Mouse (Mus musculus) lung, postnatal 0 days (tissue): ENCODE measurements around the gene Olfr545. TPM values are rescaled to one million over a fixed set of nuclear protein-coding genes. Genes with fewer than 3 reads are reported as not detected.

Experiments
- ATAC-seq: fragments of 200-750 bp; cut with Nextera tagmentation; 2 replicates; pipeline ENCODE4 v1.8.0; 2017; ENCODE audit warnings: moderate library complexity
- DNase-seq: peaks from one replicate; pipeline ENCODE4 v3.0.0-alpha.2; 2016; ENCODE audit warnings: low spot score
- H3K27ac ChIP-seq: fragments of 300-500 bp; sonication (generic); 2 replicates; pipeline ENCODE4 v1.5.1; 2014; ENCODE audit warnings: antibody characterized with exemption, mild to moderate bottlenecking, low read length, mixed read lengths
- H3K27me3 ChIP-seq: fragments of 300-500 bp; sonication (generic); replicated peaks from 2 replicates; pipeline ENCODE4 v1.6.1; 2014; ENCODE audit warnings: low read length, mixed read lengths; ENCODE audit not compliant: insufficient read depth
- H3K36me3 ChIP-seq: fragments of 300-500 bp; sonication (generic); 2 replicates; pipeline ENCODE4 v1.6.1; 2014; ENCODE audit warnings: low read length, mixed read lengths; ENCODE audit not compliant: insufficient read depth
- H3K4me1 ChIP-seq: fragments of 300-500 bp; sonication (generic); 2 replicates; pipeline ENCODE4 v1.6.1; 2014; ENCODE audit warnings: antibody characterized with exemption, low read depth, low read length, mixed read lengths; ENCODE audit not compliant: insufficient read depth
- H3K4me2 ChIP-seq: fragments of 300-500 bp; sonication (generic); replicated peaks from 2 replicates; pipeline ENCODE4 v1.6.1; 2014; ENCODE audit warnings: low read depth, mild to moderate bottlenecking, low read length, moderate library complexity, mixed read lengths
- H3K4me3 ChIP-seq: fragments of 300-500 bp; sonication (generic); 2 replicates; pipeline ENCODE4 v1.5.1; 2014; ENCODE audit warnings: low read depth, low read length
- H3K9ac ChIP-seq: fragments of 300-500 bp; sonication (generic); replicated peaks from 2 replicates; pipeline ENCODE4 v1.6.1; 2014; ENCODE audit warnings: low read depth, mild to moderate bottlenecking
- H3K9me3 ChIP-seq: fragments of 300-500 bp; sonication (generic); 2 replicates; pipeline ENCODE4 v1.6.1; 2016; ENCODE audit warnings: low read length, mixed read lengths
- CTCF ChIP-seq: IDR thresholded peaks from 2 replicates; pipeline ENCODE4 v1.5.1; 2016; ENCODE audit warnings: antibody characterized with exemption, mild to moderate bottlenecking
- EP300 ChIP-seq: IDR thresholded peaks from 2 replicates; pipeline ENCODE4 v1.6.1; 2016; ENCODE audit warnings: antibody characterized with exemption, mild to moderate bottlenecking, control low read depth
- WGBS: fragments of 180-500 bp; shearing (Covaris S2); extraction: QIAGEN DNeasy Blood & Tissue Kit; methylation state at CpG from one replicate; pipeline ENCODE4 v1.1.7; 2014; 5-methylcytosine and 5-hydroxymethylcytosine counted together
- polyA plus RNA-seq: library from polyadenylated mRNA; unstranded; fragments of >200 nt; fragmentation: Nextera tagmentation; extraction: Ambion mirVana; gene quantifications from 2 replicates; pipeline ENCODE4 v1.2.1, GENCODE M21; 2015

Olfr545 gene
- polyA plus RNA-seq, 1 experiment from 2014 or later = not detected

- DNase-seq (peak; percentile 27), ATAC-seq (no peak)
- H3K9me3 ChIP-seq = no peaks in the 10 kb centered on the region
- no peak overlapping the region for H3K4me3 ChIP-seq
- no peaks in the 10 kb centered on the region for H3K27me3 ChIP-seq
- 48% methylated on average over 2 of the region's 2 CpGs for WGBS
- TF ChIP-seq CTCF (no peak), EP300 (no peak)
- H3K9ac ChIP-seq = no peak overlapping the region
- no peak overlapping the region for H3K4me2 ChIP-seq
- peaks cover 9% of the 10 kb centered on the region; the same call in 1 of the 2 replicates for H3K36me3 ChIP-seq
- no peak overlapping the region for H3K27ac ChIP-seq
- 0 out of 2 replicates have a peak, but pooled peaks cover 3% of the 10 kb centered on the region for H3K4me1 ChIP-seq
Observed at GRCm38 (mm10) chr7:102444301-102444700, 55.1 kb downstream of the Olfr545 start.

GRCm38 (mm10) chr7:102442432-102442831 is 56.9 kb downstream of the Olfr545 start:
- ATAC-seq (no peak), DNase-seq (no peak)
- TF ChIP-seq EP300 (no peak), CTCF (no peak)
- Histone ChIP-seq H3K36me3 (peaks cover 5% of the 10 kb centered on the region; the same call in 1 of the 2 replicates), H3K27ac (no peak overlapping the region), H3K4me1 (0 out of 2 replicates have a peak, but pooled peaks cover 3% of the 10 kb centered on the region), H3K9ac (peak overlapping the region; percentile 54; the same call in 1 of the 2 replicates), H3K4me2 (peak overlapping the region; percentile 68), H3K27me3 (no peaks in the 10 kb centered on the region), H3K4me3 (peak overlapping the region; percentile 69), H3K9me3 (no peaks in the 10 kb centered on the region)
- 0% methylated on average over 4 of the region's 4 CpGs for WGBS

- peak within 1 kb of the TSS; percentile 9 for H3K27ac ChIP-seq
- peak within 1 kb of the TSS; percentile 68 for H3K4me2 ChIP-seq
- peaks cover 5% of the 10 kb centered on the region; the same call in 1 of the 2 replicates for H3K36me3 ChIP-seq
- peak within 1 kb of the TSS; percentile 54 for H3K9ac ChIP-seq
- peak within 1 kb of the TSS; percentile 69 for H3K4me3 ChIP-seq
- ATAC-seq (peak; percentile 99), DNase-seq (peak; percentile 99)
- no peaks in the 10 kb centered on the region for H3K9me3 ChIP-seq
- H3K4me1 ChIP-seq = 0 out of 2 replicates have a peak, but pooled peaks cover 3% of the 10 kb centered on the region
- no peaks in the 10 kb centered on the region for H3K27me3 ChIP-seq
- WGBS = 0% methylated on average over 47 of the region's 56 CpGs
- TF ChIP-seq EP300 (no peak), CTCF (no peak)
Observed at GRCm38 (mm10) chr7:102441657-102442391, 57.5 kb downstream of the Olfr545 start, which contains the start of gene Rrm1. Rrm1 (plus strand) TSS chr7:102441695.

Other genes starting within 250 kb of the Olfr545 start
- gene Rhog, start 243.5 kb downstream of the Olfr545 start, polyA plus RNA-seq = 133 and 141 TPM in 2 replicates
- gene Stim1, start 231.8 kb downstream of the Olfr545 start, polyA plus RNA-seq = 18.6 and 19.1 TPM in 2 replicates
- gene Rrm1, start 57.9 kb downstream of the Olfr545 start, polyA plus RNA-seq = 20.7 and 25.2 TPM in 2 replicates
- not detected in 2 replicates for gene Olfr543, start 17.9 kb downstream of the Olfr545 start, polyA plus RNA-seq
- gene Olfr544, start 11.3 kb downstream of the Olfr545 start, polyA plus RNA-seq = not detected in 2 replicates
- gene Olfr547, start 35.2 kb upstream of the Olfr545 start, polyA plus RNA-seq = not detected in 2 replicates
- gene Olfr548-ps1, start 41.3 kb upstream of the Olfr545 start, polyA plus RNA-seq = not detected in 2 replicates
- gene Olfr549, start 50.3 kb upstream of the Olfr545 start, polyA plus RNA-seq = not detected in 2 replicates
- 0.76 and 0.80 TPM in 2 replicates for gene Trim21, start 65.9 kb upstream of the Olfr545 start, polyA plus RNA-seq
- gene Olfr550, start 71.9 kb upstream of the Olfr545 start, polyA plus RNA-seq = 0.21 TPM in 2 replicates
- gene Olfr551, start 92.3 kb upstream of the Olfr545 start, polyA plus RNA-seq = not detected in 2 replicates
- not detected in 2 replicates for gene Olfr552, start 98.2 kb upstream of the Olfr545 start, polyA plus RNA-seq
- not detected in 2 replicates for gene Olfr553, start 118.6 kb upstream of the Olfr545 start, polyA plus RNA-seq
- not detected in 2 replicates for gene Olfr554, start 138.9 kb upstream of the Olfr545 start, polyA plus RNA-seq
- gene Olfr555, start 159.2 kb upstream of the Olfr545 start, polyA plus RNA-seq = not detected in 2 replicates
- not detected in 2 replicates for gene Olfr556, start 165.3 kb upstream of the Olfr545 start, polyA plus RNA-seq
- gene Trim68, start 187.8 kb upstream of the Olfr545 start, polyA plus RNA-seq = 11.6 and 13.2 TPM in 2 replicates
- not detected in 2 replicates for gene Olfr557, start 196.3 kb upstream of the Olfr545 start, polyA plus RNA-seq
- 0.13 and 0.16 TPM in 2 replicates for gene Olfr558, start 202.6 kb upstream of the Olfr545 start, polyA plus RNA-seq
- gene Olfr33, start 219.5 kb upstream of the Olfr545 start, polyA plus RNA-seq = not detected in 2 replicates
- not detected in 2 replicates for gene Olfr559, start 227.9 kb upstream of the Olfr545 start, polyA plus RNA-seq